Mouse (Mus musculus) testis, adult 2 months (tissue): ENCODE results near the gene Csnk1g2. TPM values are rescaled to one million over a fixed set of nuclear protein-coding genes. Genes with fewer than 3 reads are reported as not detected.

Source experiments
- H3K27ac ChIP-seq: fragments of 200-500 bp; 2 replicates; pipeline ENCODE4 v1.5.1; 2012; ENCODE audit warnings: low read depth, low read length; ENCODE audit not compliant: control insufficient read depth, insufficient read depth
- H3K27me3 ChIP-seq: fragments of 200-500 bp; 2 replicates; pipeline ENCODE4 v1.6.1; 2012; ENCODE audit warnings: mild to moderate bottlenecking, low read length, moderate library complexity; ENCODE audit not compliant: control insufficient read depth, insufficient read depth
- H3K36me3 ChIP-seq: fragments of 200-500 bp; 2 replicates; pipeline ENCODE4 v1.6.1; 2012; ENCODE audit warnings: mild to moderate bottlenecking, low read length; ENCODE audit not compliant: control insufficient read depth, insufficient read depth
- H3K4me1 ChIP-seq: fragments of 200-500 bp; 2 replicates; pipeline ENCODE4 v1.6.1; 2012; ENCODE audit warnings: low read length; ENCODE audit not compliant: control insufficient read depth, insufficient read depth
- H3K4me3 ChIP-seq: fragments of 200-500 bp; 2 replicates; pipeline ENCODE4 v1.5.1; 2012; ENCODE audit warnings: low read depth, mild to moderate bottlenecking, low read length, moderate library complexity, mixed read lengths; ENCODE audit not compliant: control insufficient read depth
- CTCF ChIP-seq: fragments of 200-500 bp; IDR thresholded peaks from 2 replicates; pipeline ENCODE4 v1.5.1; 2012; ENCODE audit warnings: low read depth, mild to moderate bottlenecking, inconsistent platforms, low read length, moderate library complexity; ENCODE audit not compliant: control insufficient read depth, insufficient read depth, insufficient replicate concordance
- POLR2A ChIP-seq: fragments of 200-500 bp; IDR thresholded peaks from 2 replicates; pipeline ENCODE4 v1.6.1; 2012; ENCODE audit warnings: low read depth, mild to moderate bottlenecking, inconsistent platforms, low read length, moderate library complexity; ENCODE audit not compliant: control insufficient read depth
- polyA plus RNA-seq: library from polyadenylated mRNA; depleted of rRNA; stranded (reverse); fragments of >200 nt; gene quantifications from 2 replicates; pipeline ENCODE4 v1.2.3, GENCODE M21; 2012

The Csnk1g2 gene
- polyA plus RNA-seq, 1 experiment, result 1,079 TPM

GRCm38 (mm10) chr10:80664197-80665015, 41.8 kb downstream of the Csnk1g2 start:
- peak overlapping the region; percentile 75 for H3K27ac ChIP-seq
- H3K27me3 ChIP-seq, result no peaks in the 10 kb centered on the region
- TF ChIP-seq POLR2A, result no peak
- H3K36me3 ChIP-seq, result no peaks in the 10 kb centered on the region; the same call in 1 of the 2 replicates
- peaks cover 11% of the 10 kb centered on the region for H3K4me1 ChIP-seq
- no peak overlapping the region for H3K4me3 ChIP-seq

- H3K4me3 ChIP-seq, result no peak overlapping the region
- peaks cover 14% of the 10 kb centered on the region for H3K4me1 ChIP-seq
- H3K36me3 ChIP-seq, result no peaks in the 10 kb centered on the region; the same call in 1 of the 2 replicates
- peak overlapping the region; percentile 75 for H3K27ac ChIP-seq
- no peak for TF ChIP-seq CTCF
- no peak for TF ChIP-seq POLR2A
- no peaks in the 10 kb centered on the region for H3K27me3 ChIP-seq
Measured at GRCm38 (mm10) chr10:80665016-80665380, 42.4 kb downstream of the Csnk1g2 start.

- no peaks in the 10 kb centered on the region; the same call in 1 of the 2 replicates for H3K36me3 ChIP-seq
- no peaks in the 10 kb centered on the region for H3K27me3 ChIP-seq
- TF ChIP-seq POLR2A, result no peak
- TF ChIP-seq CTCF, result no peak
- no peak overlapping the region for H3K4me3 ChIP-seq
- peaks cover 14% of the 10 kb centered on the region for H3K4me1 ChIP-seq
- H3K27ac ChIP-seq, result no peak overlapping the region
Measured at GRCm38 (mm10) chr10:80665459-80665858, 42.8 kb downstream of the Csnk1g2 start.

GRCm38 (mm10) chr10:80665981-80666733, 43.5 kb downstream of the Csnk1g2 start:
- no peaks in the 10 kb centered on the region; the same call in 1 of the 2 replicates for H3K36me3 ChIP-seq
- no peak for TF ChIP-seq CTCF
- no peak for TF ChIP-seq POLR2A
- peaks cover 14% of the 10 kb centered on the region for H3K4me1 ChIP-seq
- H3K27ac ChIP-seq, result no peak overlapping the region
- H3K4me3 ChIP-seq, result no peak overlapping the region
- H3K27me3 ChIP-seq, result no peaks in the 10 kb centered on the region

GRCm38 (mm10) chr10:80666837-80667412, 44.3 kb downstream of the Csnk1g2 start:
- Histone ChIP-seq H3K4me3 (no peak overlapping the region), H3K27ac (no peak overlapping the region), H3K36me3 (no peaks in the 10 kb centered on the region; the same call in 1 of the 2 replicates), H3K4me1 (peaks cover 14% of the 10 kb centered on the region), H3K27me3 (no peaks in the 10 kb centered on the region)
- TF ChIP-seq CTCF (no peak), POLR2A (no peak)

GRCm38 (mm10) chr10:80668614-80669013, 46.0 kb downstream of the Csnk1g2 start:
- no peak overlapping the region for H3K4me3 ChIP-seq
- no peak for TF ChIP-seq POLR2A
- no peak for TF ChIP-seq CTCF
- no peaks in the 10 kb centered on the region for H3K27me3 ChIP-seq
- no peaks in the 10 kb centered on the region; the same call in 1 of the 2 replicates for H3K36me3 ChIP-seq
- no peak overlapping the region for H3K27ac ChIP-seq
- H3K4me1 ChIP-seq, result peaks cover 14% of the 10 kb centered on the region

GRCm38 (mm10) chr10:80669018-80669417, 46.4 kb downstream of the Csnk1g2 start:
- Histone ChIP-seq H3K27ac (no peak overlapping the region), H3K27me3 (no peaks in the 10 kb centered on the region), H3K4me3 (no peak overlapping the region), H3K4me1 (peaks cover 14% of the 10 kb centered on the region), H3K36me3 (no peaks in the 10 kb centered on the region; the same call in 1 of the 2 replicates)
- TF ChIP-seq POLR2A, result no peak
- TF ChIP-seq CTCF, result no peak
